Mouse (Mus musculus) frontal cortex, postnatal 10 days (tissue): ENCODE measurements around the gene Wdr89.

Source experiments
- DNase-seq, 2 experiments: peaks; one replicate each; pipeline ENCODE4 v3.0.0; 2022; ENCODE audit warnings: low spot score in 2 of 2, mixed read lengths in 1 of 2

The Wdr89 gene

GRCm38 (mm10) chr12:75668916-75669257, 450 bp downstream of the Wdr89 start:
- DNase-seq, result no peak

- DNase-seq, result no peak
Measured at GRCm38 (mm10) chr12:75668221-75668620, 1.1 kb downstream of the Wdr89 start.

- DNase-seq, result no peak
Measured at GRCm38 (mm10) chr12:75666939-75667338, 2.4 kb downstream of the Wdr89 start.

- DNase-seq, result no peak
Measured at GRCm38 (mm10) chr12:75664516-75664810, 4.9 kb downstream of the Wdr89 start.

- DNase-seq, result no peak
Measured at GRCm38 (mm10) chr12:75663646-75664515, 5.5 kb downstream of the Wdr89 start.

- DNase-seq, result no peak
Measured at GRCm38 (mm10) chr12:75662376-75662775, 7.0 kb downstream of the Wdr89 start.

- DNase-seq, result no peak
Measured at GRCm38 (mm10) chr12:75658403-75658802, 10.9 kb downstream of the Wdr89 start.

GRCm38 (mm10) chr12:75656580-75656979, 12.8 kb downstream of the Wdr89 start:
- DNase-seq, result no peak

GRCm38 (mm10) chr12:75654247-75654801, 15.0 kb downstream of the Wdr89 start:
- no peak for DNase-seq

- no peak for DNase-seq
Measured at GRCm38 (mm10) chr12:75649706-75650093, 19.6 kb downstream of the Wdr89 start.

- DNase-seq, result no peak
Measured at GRCm38 (mm10) chr12:75649058-75649705, 20.2 kb downstream of the Wdr89 start.

- DNase-seq, result no peak
Measured at GRCm38 (mm10) chr12:75648281-75648680, 21.1 kb downstream of the Wdr89 start.

GRCm38 (mm10) chr12:75647663-75648062, 21.7 kb downstream of the Wdr89 start:
- no peak for DNase-seq

- no peak for DNase-seq
Measured at GRCm38 (mm10) chr12:75645780-75646179, 23.6 kb downstream of the Wdr89 start.

- DNase-seq, result no peak
Measured at GRCm38 (mm10) chr12:75641726-75642125, 27.6 kb downstream of the Wdr89 start.

- no peak for DNase-seq
Measured at GRCm38 (mm10) chr12:75638345-75638744, 31.0 kb downstream of the Wdr89 start.

- no peak for DNase-seq
Measured at GRCm38 (mm10) chr12:75637103-75637502, 32.2 kb downstream of the Wdr89 start.

GRCm38 (mm10) chr12:75635771-75636430, 33.4 kb downstream of the Wdr89 start:
- no peak for DNase-seq

GRCm38 (mm10) chr12:75629618-75630017, 39.7 kb downstream of the Wdr89 start:
- no peak for DNase-seq

GRCm38 (mm10) chr12:75623292-75623691, 46.0 kb downstream of the Wdr89 start:
- no peak for DNase-seq

- DNase-seq, result no peak
Measured at GRCm38 (mm10) chr12:75622835-75623234, 46.5 kb downstream of the Wdr89 start.

GRCm38 (mm10) chr12:75616841-75617240, 52.5 kb downstream of the Wdr89 start:
- no peak for DNase-seq
